Mouse (Mus musculus) gastrocnemius, adult 2 months (tissue): ENCODE data around the gene Gm28539. TPM values are rescaled to one million over a fixed set of nuclear protein-coding genes. Genes with fewer than 3 reads are reported as not detected.

Experiments used
- DNase-seq: peaks from one replicate; pipeline ENCODE4 v3.0.0; 2022
- H3K27ac ChIP-seq: fragments of 200-600 bp; 2 replicates; pipeline ENCODE4 v1.8.1; 2022; ENCODE audit warnings: mild to moderate bottlenecking
- H3K4me3 ChIP-seq: fragments of 200-600 bp; 2 replicates; pipeline ENCODE4 v1.8.1; 2022; ENCODE audit warnings: mild to moderate bottlenecking, moderate library complexity
- CTCF ChIP-seq: fragments of 200-600 bp; IDR thresholded peaks from 2 replicates; pipeline ENCODE4 v1.8.1; 2022; ENCODE audit warnings: antibody characterized with exemption, mild to moderate bottlenecking, moderate library complexity
- intact Hi-C: fragments of 180-260 bp; cut with DNase I; formaldehyde crosslinking; loops from one replicate; pipeline ENCODE4 v1.15.1; 2025
- long read RNA-seq, 2 experiments: library from polyadenylated mRNA; stranded (forward); transcript quantifications; one replicate each; pipeline ENCODE4 v2.0.0; 2021
- total RNA-seq, 2 experiments: library from RNA; stranded (reverse); gene quantifications; 2 replicates each; pipeline ENCODE4 v1.2.3; 2021

The Gm28539 gene
- 1 to 10 TPM in 1 of 2 experiments, under 1 TPM in 1; 0.38 to 1.1 TPM for total RNA-seq
- long read RNA-seq, experiment 1, partial matches to known transcripts, result 0 of 1 reads
- long read RNA-seq, experiment 1, other reads (novel, unspliced or antisense), result 1 of 1 reads
- long read RNA-seq, experiment 2, partial matches to known transcripts, result 0 of 3 reads
- long read RNA-seq, experiment 2, other reads (novel, unspliced or antisense), result 3 of 3 reads

- H3K27ac ChIP-seq, result peak within 1 kb of the TSS; percentile 92
- intact Hi-C loops, result no loop called here
- TF ChIP-seq CTCF, result no peak
- DNase-seq, result peak; percentile 96
- peak within 1 kb of the TSS; percentile 87 for H3K4me3 ChIP-seq
These were observed at the start of gene Gm28539, which contains the start of gene 2510002D24Rik for GRCm38 (mm10) chr16:18836468-18837208. Gene Gm28539, plus strand, starts transcription at chr16:18836584. Gene 2510002D24Rik, plus strand, starts transcription at chr16:18836578.

- DNase-seq, result no peak
- H3K4me3 ChIP-seq, result no peak overlapping the region
- intact Hi-C loops, result no loop called here
- H3K27ac ChIP-seq, result no peak overlapping the region
- no peak for TF ChIP-seq CTCF
These were observed 49.7 kb upstream of the Gm28539 start for GRCm38 (mm10) chr16:18786652-18787051.

- DNase-seq, result no peak
- no peak overlapping the region for H3K27ac ChIP-seq
- TF ChIP-seq CTCF, result no peak
- intact Hi-C loops, result no loop called here
- no peak overlapping the region for H3K4me3 ChIP-seq
These were observed 47.6 kb upstream of the Gm28539 start for GRCm38 (mm10) chr16:18788627-18789406.

GRCm38 (mm10) chr16:18795223-18795899, 41.0 kb upstream of the Gm28539 start:
- intact Hi-C loops, result loop anchor here (5.0 kb wide), 1 partner anchor 168 kb away; the partner anchor contains the start of genes Gm49601 and Sept5
- Histone ChIP-seq H3K27ac (no peak overlapping the region), H3K4me3 (no peak overlapping the region)
- TF ChIP-seq CTCF, result no peak
- no peak for DNase-seq

- intact Hi-C loops, result loop anchor here (5.0 kb wide), 1 partner anchor 169 kb away; the partner anchor contains the start of genes Gm49601 and Sept5
- no peak for DNase-seq
- H3K4me3 ChIP-seq, result no peak overlapping the region
- TF ChIP-seq CTCF, result no peak
- H3K27ac ChIP-seq, result no peak overlapping the region
These were observed 39.7 kb upstream of the Gm28539 start for GRCm38 (mm10) chr16:18796645-18797044.

- Histone ChIP-seq H3K4me3 (no peak overlapping the region), H3K27ac (no peak overlapping the region)
- no peak for TF ChIP-seq CTCF
- intact Hi-C loops, result loop anchor here (1.0 to 5.0 kb wide), 2 partner anchors 102 to 171 kb away; partner anchors contain the start of genes Gm49601 and Sept5
- no peak for DNase-seq
These were observed 38.2 kb upstream of the Gm28539 start for GRCm38 (mm10) chr16:18798151-18798550.

- H3K4me3 ChIP-seq, result no peak overlapping the region
- TF ChIP-seq CTCF, result peak; percentile 95; the same call in 1 of the 2 replicates
- DNase-seq, result peak; percentile 63
- no peak overlapping the region for H3K27ac ChIP-seq
- intact Hi-C loops, result loop anchor here (1.0 to 5.0 kb wide), 2 partner anchors 103 to 172 kb away; partner anchors contain the start of genes Gm49601 and Sept5
These were observed 37.5 kb upstream of the Gm28539 start for GRCm38 (mm10) chr16:18798841-18799240.

- DNase-seq, result no peak
- H3K4me3 ChIP-seq, result no peak overlapping the region
- intact Hi-C loops, result no loop called here
- TF ChIP-seq CTCF, result no peak
- no peak overlapping the region for H3K27ac ChIP-seq
These were observed 30.6 kb upstream of the Gm28539 start for GRCm38 (mm10) chr16:18805746-18806145.

- no peak for DNase-seq
- H3K4me3 ChIP-seq, result no peak overlapping the region
- no peak for TF ChIP-seq CTCF
- intact Hi-C loops, result no loop called here
- no peak overlapping the region for H3K27ac ChIP-seq
These were observed 27.4 kb upstream of the Gm28539 start for GRCm38 (mm10) chr16:18809001-18809400.

- peak overlapping the region; percentile 99 for H3K4me3 ChIP-seq
- DNase-seq, result no peak
- TF ChIP-seq CTCF, result no peak
- peak overlapping the region; percentile 96 for H3K27ac ChIP-seq
- intact Hi-C loops, result loop anchor here (5.0 kb wide), 1 partner anchor 66 kb away; the partner anchor contains the start of genes Hira and Mrpl40
These were observed 25.4 kb upstream of the Gm28539 start for GRCm38 (mm10) chr16:18811032-18811431.

- DNase-seq, result peak; percentile 92
- intact Hi-C loops, result loop anchor here (5.0 kb wide), 1 partner anchor 66 kb away; the partner anchor contains the start of genes Hira and Mrpl40
- Histone ChIP-seq H3K27ac (peak within 1 kb of the TSS; percentile 96), H3K4me3 (peak within 1 kb of the TSS; percentile 99)
- no peak for TF ChIP-seq CTCF
These were observed 24.7 kb upstream of the Gm28539 start, which contains the start of the genes Ufd1 and Cdc45 for GRCm38 (mm10) chr16:18811468-18812384. Gene Ufd1, plus strand, starts transcription at chr16:18811779. Gene Cdc45, minus strand, starts transcription at chr16:18811987.
